Mouse (Mus musculus): ENCODE measurements at regions not wholly inside any gene's neighbourhood (a gene's known extent, or its start where the extent isn't known, plus 50 kb on each side); places are given as distances from the start of the nearest gene placed in this dataset.

DNA sequence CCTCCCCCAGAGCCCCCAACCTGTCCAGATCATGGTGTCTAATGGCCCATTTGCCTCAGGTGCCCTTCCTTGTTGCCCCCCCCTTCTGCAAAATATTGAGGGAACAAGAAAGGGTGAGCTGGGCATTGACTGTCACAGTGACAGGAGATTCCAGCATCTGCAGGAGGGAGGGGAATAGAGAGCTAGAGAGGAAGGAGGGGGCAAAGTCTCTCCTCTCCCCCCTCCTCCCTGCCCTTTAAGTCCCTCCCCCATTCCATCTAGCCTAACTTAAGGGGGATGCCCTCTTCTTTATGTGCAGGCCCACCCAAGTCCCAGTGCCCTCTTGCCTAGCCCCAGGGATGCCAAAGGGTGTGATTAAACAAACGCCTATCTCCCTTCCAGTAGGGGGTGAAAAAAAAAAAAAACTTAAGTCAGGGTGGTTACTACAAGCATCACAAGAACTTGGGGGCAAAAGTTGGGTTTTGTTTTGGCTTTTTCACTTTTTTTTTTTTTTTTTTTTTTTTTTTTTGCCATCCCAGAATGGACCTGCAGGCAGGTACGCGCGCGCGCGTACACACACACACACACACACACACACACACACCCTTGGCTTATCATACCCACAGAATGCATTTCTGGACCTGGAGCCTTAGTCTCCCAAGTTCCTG lies 84.8 kb upstream of the Hsd17b12 start:
- Histone ChIP-seq H3K27ac (ENCODE audit: insufficient read depth, low read depth, low read length) (no peak overlapping the region), H3K4me1 (ENCODE audit: control insufficient read depth, insufficient read depth, low read length) (no peaks in the 10 kb centered on the region), H3K36me3 (ENCODE audit: control insufficient read depth, insufficient read depth, low read length) (no peaks in the 10 kb centered on the region), H3K27me3 (replicated peaks; ENCODE audit: control insufficient read depth, insufficient read depth, low read length) (peaks cover 7% of the 10 kb centered on the region), H3K4me3 (ENCODE audit: insufficient read depth, low read depth, low read length) (no peak overlapping the region)
- 3% methylated on average over 7 of the region's 7 CpGs for WGBS
- DNase-seq, result no peak
- TF ChIP-seq CTCF (conservative IDR thresholded peaks at IDR 0.05; ENCODE audit: insufficient read depth, insufficient read length, low read depth, low read length) (no peak), POLR2A (IDR thresholded peaks at IDR 0.05; ENCODE audit: low read depth, low read length) (no peak)

DNA sequence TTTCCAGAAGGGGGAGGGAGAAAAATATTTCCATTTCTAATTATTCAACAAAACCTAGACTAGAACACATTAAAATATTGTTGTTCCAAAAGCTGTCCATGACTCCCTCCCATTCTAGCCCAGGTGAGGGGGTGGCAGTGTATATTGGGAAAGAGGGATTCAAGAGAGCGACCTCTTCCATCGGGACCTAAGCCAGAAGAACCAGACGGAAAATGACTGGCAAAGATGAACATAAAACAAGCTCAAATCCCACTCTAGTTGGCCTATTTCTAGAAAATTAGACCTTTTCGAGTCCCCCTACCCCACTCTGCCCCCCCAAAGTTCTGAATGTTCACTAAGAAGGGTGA lies 84.3 kb upstream of the Hsd17b12 start:
- TF ChIP-seq CTCF (conservative IDR thresholded peaks at IDR 0.05; ENCODE audit: insufficient read depth, insufficient read length, low read depth, low read length), result no peak
- no peak for TF ChIP-seq POLR2A (IDR thresholded peaks at IDR 0.05; ENCODE audit: low read depth, low read length)
- Histone ChIP-seq H3K36me3 (ENCODE audit: control insufficient read depth, insufficient read depth, low read length) (no peaks in the 10 kb centered on the region), H3K4me1 (ENCODE audit: control insufficient read depth, insufficient read depth, low read length) (no peaks in the 10 kb centered on the region), H3K27me3 (replicated peaks; ENCODE audit: control insufficient read depth, insufficient read depth, low read length) (peaks cover 7% of the 10 kb centered on the region), H3K27ac (ENCODE audit: insufficient read depth, low read depth, low read length) (no peak overlapping the region), H3K4me3 (ENCODE audit: insufficient read depth, low read depth, low read length) (no peak overlapping the region)
- WGBS, result 3% methylated on average over 4 of the region's 4 CpGs
- no peak for DNase-seq

DNA sequence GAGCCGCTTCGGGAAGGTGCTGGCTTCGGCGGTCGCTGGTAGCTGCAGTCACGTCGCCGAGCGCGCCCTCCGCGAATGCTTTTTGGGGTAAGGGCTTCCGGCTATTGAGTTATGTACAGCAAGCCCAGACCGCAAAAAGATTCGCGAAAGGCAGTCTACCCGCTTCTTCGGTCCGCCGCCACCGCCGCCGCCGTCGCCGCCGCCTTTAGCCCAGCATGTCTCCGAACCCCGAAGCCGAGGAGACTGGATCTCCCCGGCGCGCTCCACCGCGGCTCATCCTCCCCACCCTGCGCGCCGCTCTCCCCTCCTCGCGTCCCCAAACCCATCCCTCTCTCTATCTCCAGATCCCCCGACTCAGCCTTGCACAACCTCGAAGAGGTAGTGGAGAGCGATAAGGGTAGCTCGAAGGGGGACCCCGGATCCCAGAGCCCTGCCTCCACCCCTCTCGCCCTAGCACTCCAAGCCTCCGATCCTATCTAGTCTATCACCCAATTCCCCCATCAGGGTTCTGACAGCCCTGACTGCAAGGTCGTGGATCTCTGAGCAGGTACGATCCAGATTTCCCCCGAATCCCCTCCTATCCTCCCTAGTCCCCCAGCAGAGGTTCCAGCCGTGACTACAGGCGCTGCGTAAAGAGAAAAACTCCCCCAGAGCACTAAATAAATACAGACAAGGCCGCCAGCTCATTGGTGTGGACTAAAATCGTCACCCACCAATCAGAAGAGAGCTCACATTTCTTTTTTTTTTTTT lies 83.7 kb upstream of the Hsd17b12 start:
- H3K4me3 ChIP-seq (ENCODE audit: insufficient read depth, low read depth, low read length), result no peak overlapping the region
- WGBS, result 1% methylated on average over 55 of the region's 55 CpGs

DNA sequence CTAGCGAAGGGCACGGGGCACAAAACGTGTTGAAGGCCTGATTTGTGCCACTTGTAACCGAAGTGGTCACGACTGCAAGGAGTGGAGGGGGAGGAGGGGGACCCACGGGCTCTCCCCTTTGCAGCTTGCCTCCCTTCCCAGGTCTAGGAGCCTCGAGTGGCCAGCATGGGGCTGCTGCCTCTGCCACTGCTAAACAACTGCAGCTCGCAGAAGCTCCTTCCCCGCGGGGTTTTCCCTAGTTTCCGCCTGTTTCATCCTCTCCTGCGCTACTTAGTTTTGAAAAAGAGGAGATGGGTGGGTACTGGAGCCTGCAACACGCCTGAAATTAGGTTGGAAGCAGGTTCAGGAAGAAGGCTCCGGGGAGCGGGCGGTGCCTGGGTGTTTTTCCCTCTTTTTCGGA lies 82.6 kb upstream of the Hsd17b12 start:
- DNase-seq, result no peak
- no peaks in the 10 kb centered on the region for H3K4me1 ChIP-seq (ENCODE audit: control insufficient read depth, insufficient read depth, low read length)
- H3K4me3 ChIP-seq (ENCODE audit: insufficient read depth, low read depth, low read length), result no peak overlapping the region
- 4% methylated on average over 17 of the region's 17 CpGs for WGBS
- H3K27ac ChIP-seq (ENCODE audit: insufficient read depth, low read depth, low read length), result no peak overlapping the region
- no peaks in the 10 kb centered on the region for H3K36me3 ChIP-seq (ENCODE audit: control insufficient read depth, insufficient read depth, low read length)
- TF ChIP-seq POLR2A (IDR thresholded peaks at IDR 0.05; ENCODE audit: low read depth, low read length) (no peak), CTCF (conservative IDR thresholded peaks at IDR 0.05; ENCODE audit: insufficient read depth, insufficient read length, low read depth, low read length) (no peak)
- peaks cover 7% of the 10 kb centered on the region for H3K27me3 ChIP-seq (replicated peaks; ENCODE audit: control insufficient read depth, insufficient read depth, low read length)

More for the DNA sequence above, 83.7 kb upstream of the Hsd17b12 start:
- TF ChIP-seq POLR2A (IDR thresholded peaks at IDR 0.05; ENCODE audit: low read depth, low read length) (no peak), CTCF (conservative IDR thresholded peaks at IDR 0.05; ENCODE audit: insufficient read depth, insufficient read length, low read depth, low read length) (no peak)
- Histone ChIP-seq H3K4me1 (ENCODE audit: control insufficient read depth, insufficient read depth, low read length) (no peaks in the 10 kb centered on the region), H3K27ac (ENCODE audit: insufficient read depth, low read depth, low read length) (no peak overlapping the region), H3K36me3 (ENCODE audit: control insufficient read depth, insufficient read depth, low read length) (no peaks in the 10 kb centered on the region), H3K27me3 (replicated peaks; ENCODE audit: control insufficient read depth, insufficient read depth, low read length) (peaks cover 7% of the 10 kb centered on the region)
- DNase-seq, result no peak

DNA sequence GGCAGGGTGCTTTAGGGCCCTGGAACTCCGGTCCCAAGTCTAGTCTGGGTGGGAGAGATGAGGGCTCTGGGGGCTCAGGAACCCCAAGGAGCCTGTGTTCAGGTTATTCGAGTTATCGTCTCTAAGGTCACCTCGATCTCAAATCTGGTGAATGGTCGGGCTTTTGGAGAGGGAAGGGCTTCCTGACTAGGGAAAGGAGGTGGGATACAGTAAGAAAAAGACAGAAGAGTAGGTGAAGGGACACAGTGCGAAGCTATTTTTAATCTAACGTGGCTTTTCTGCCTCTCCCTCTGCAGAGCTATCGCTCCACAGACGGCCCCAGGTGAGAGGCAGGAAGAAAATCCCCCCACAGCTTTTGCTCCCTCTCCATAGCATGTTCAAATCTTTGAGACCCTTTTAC lies 81.8 kb upstream of the Hsd17b12 start:
- no peak for TF ChIP-seq CTCF (conservative IDR thresholded peaks at IDR 0.05; ENCODE audit: insufficient read depth, insufficient read length, low read depth, low read length)
- no peak for TF ChIP-seq POLR2A (IDR thresholded peaks at IDR 0.05; ENCODE audit: low read depth, low read length)

DNA sequence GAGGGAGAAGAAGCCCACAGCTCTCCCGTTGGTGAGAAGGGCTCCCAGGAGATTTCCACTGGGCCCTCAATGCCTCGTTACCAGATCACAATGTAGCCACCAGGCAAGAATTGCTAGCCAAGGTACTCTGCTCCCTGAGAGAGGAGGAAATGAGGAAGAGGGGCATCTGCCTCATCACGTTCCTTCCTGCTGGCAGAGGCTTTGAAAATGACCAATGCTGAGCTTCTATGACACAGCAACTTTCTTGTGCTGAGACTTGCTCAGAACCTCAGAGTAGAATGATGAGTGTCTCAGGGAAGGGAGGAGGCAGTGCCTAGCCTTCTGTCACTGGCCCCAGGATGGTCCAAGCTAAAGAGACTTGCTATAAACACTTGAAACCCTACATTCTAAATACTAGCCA lies 78.7 kb upstream of the Hsd17b12 start:
- WGBS, result 48% methylated on average over 3 of the region's 3 CpGs
- DNase-seq, result no peak
- no peaks in the 10 kb centered on the region for H3K4me1 ChIP-seq (ENCODE audit: control insufficient read depth, insufficient read depth, low read length)
- no peak overlapping the region for H3K4me3 ChIP-seq (ENCODE audit: insufficient read depth, low read depth, low read length)
- no peak overlapping the region for H3K27ac ChIP-seq (ENCODE audit: insufficient read depth, low read depth, low read length)
- no peaks in the 10 kb centered on the region for H3K36me3 ChIP-seq (ENCODE audit: control insufficient read depth, insufficient read depth, low read length)
- H3K27me3 ChIP-seq (replicated peaks; ENCODE audit: control insufficient read depth, insufficient read depth, low read length), result peaks cover 4% of the 10 kb centered on the region; the same call in 1 of the 2 replicates
- TF ChIP-seq CTCF (conservative IDR thresholded peaks at IDR 0.05; ENCODE audit: insufficient read depth, insufficient read length, low read depth, low read length), result no peak
- TF ChIP-seq POLR2A (IDR thresholded peaks at IDR 0.05; ENCODE audit: low read depth, low read length), result no peak

More for the DNA sequence above, 81.8 kb upstream of the Hsd17b12 start:
- WGBS, result 31% methylated on average over 9 of the region's 9 CpGs
- no peaks in the 10 kb centered on the region for H3K36me3 ChIP-seq (ENCODE audit: control insufficient read depth, insufficient read depth, low read length)
- H3K27me3 ChIP-seq (replicated peaks; ENCODE audit: control insufficient read depth, insufficient read depth, low read length), result peaks cover 7% of the 10 kb centered on the region
- no peaks in the 10 kb centered on the region for H3K4me1 ChIP-seq (ENCODE audit: control insufficient read depth, insufficient read depth, low read length)
- no peak overlapping the region for H3K4me3 ChIP-seq (ENCODE audit: insufficient read depth, low read depth, low read length)
- no peak overlapping the region for H3K27ac ChIP-seq (ENCODE audit: insufficient read depth, low read depth, low read length)
- no peak for DNase-seq

DNA sequence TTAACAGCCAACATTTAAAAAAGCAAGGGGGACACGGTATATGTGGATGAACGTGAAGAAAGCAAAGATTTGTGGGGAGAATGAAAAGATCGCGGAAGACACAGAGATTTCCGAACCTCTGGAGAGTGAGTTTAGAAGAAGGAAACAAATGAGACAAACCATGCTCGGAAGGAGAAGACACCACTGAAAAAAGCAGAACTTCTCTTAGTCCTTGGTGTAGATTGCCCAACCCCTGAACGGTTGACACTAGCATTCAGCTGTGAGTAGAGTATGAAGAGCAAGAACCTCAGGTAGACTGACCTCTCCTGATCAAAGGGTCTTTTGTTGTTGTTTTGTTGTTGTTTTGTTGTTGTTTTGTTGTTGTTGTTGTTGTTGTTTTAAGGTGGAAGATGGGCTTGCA lies 75.8 kb upstream of the Hsd17b12 start:
- no peak for DNase-seq
- H3K27me3 ChIP-seq (replicated peaks; ENCODE audit: control insufficient read depth, insufficient read depth, low read length), result no peaks in the 10 kb centered on the region; the same call in 1 of the 2 replicates
- no peak overlapping the region for H3K27ac ChIP-seq (ENCODE audit: insufficient read depth, low read depth, low read length)
- no peak for TF ChIP-seq POLR2A (IDR thresholded peaks at IDR 0.05; ENCODE audit: low read depth, low read length)
- TF ChIP-seq CTCF (conservative IDR thresholded peaks at IDR 0.05; ENCODE audit: insufficient read depth, insufficient read length, low read depth, low read length), result no peak
- H3K4me3 ChIP-seq (ENCODE audit: insufficient read depth, low read depth, low read length), result no peak overlapping the region
- H3K36me3 ChIP-seq (ENCODE audit: control insufficient read depth, insufficient read depth, low read length), result no peaks in the 10 kb centered on the region
- WGBS, result 84% methylated on average over 7 of the region's 7 CpGs
- no peaks in the 10 kb centered on the region for H3K4me1 ChIP-seq (ENCODE audit: control insufficient read depth, insufficient read depth, low read length)
